Mouse (Mus musculus): Measurements from ENCODE around the gene Mkrn2os. TPM values are rescaled to one million over a fixed set of nuclear protein-coding genes. Genes with fewer than 3 reads are reported as not detected.

Mkrn2os gene
- total RNA-seq, 1 experiment from 2014 or later: not detected

Other genes starting within 250 kb of the Mkrn2os start
- gene Pparg, start 231.6 kb downstream of the Mkrn2os start, total RNA-seq (2021): 37.1 and 50.3 TPM in 2 replicates
- gene Tsen2, start 47.9 kb downstream of the Mkrn2os start, total RNA-seq (2021): 10.3 and 11.6 TPM in 2 replicates
- gene Mkrn2, start 9.3 kb upstream of the Mkrn2os start, total RNA-seq (2021): 43.1 and 47.8 TPM in 2 replicates
- 115 and 155 TPM in 2 replicates for gene Raf1, start 84.1 kb upstream of the Mkrn2os start, total RNA-seq (2021)
- gene Tmem40, start 169.8 kb upstream of the Mkrn2os start, total RNA-seq (2021): not detected in 2 replicates
- 11.2 and 14.1 TPM in 2 replicates for gene Cand2, start 182.0 kb upstream of the Mkrn2os start, total RNA-seq (2021)
- gene Rpl32, start 216.2 kb upstream of the Mkrn2os start, total RNA-seq (2021): 1,141 and 1,199 TPM in 2 replicates
- gene Efcab12, start 245.8 kb upstream of the Mkrn2os start, total RNA-seq (2021): 1.9 TPM in 1 of 2 replicates, not detected in the other

All from adrenal gland, postnatal 25 days (tissue).